In genomic region chr8:93228673-93229370, GRCm38 (mm10) we compare ENCODE assay signal across 13 mouse cellular contexts. TPM values are rescaled to one million over a fixed set of nuclear protein-coding genes. Genes with fewer than 3 reads are reported as not detected.
DNase-seq lines count a peak whose midpoint lies in the region; ATAC-seq and TF ChIP-seq lines count a peak whose summit lies in the region.
"Had no signal": no experiment of that assay in that cellular context is flagged by ENCODE, and none has a peak within 500 bp of the region (broad histone marks: within the 10 kb centered on the region; RNA-seq: fewer than 3 reads in every experiment).

No protein-coding gene starts in this region.

- no peaks in the 10 kb centered on the region for H3K9me3 ChIP-seq in kidney, embryonic 14.5 days (ENCODE audit: control insufficient read depth, low read length)
- H3K9me3 ChIP-seq in intestine, embryonic 16.5 days (ENCODE audit: control insufficient read depth, low read length): no peaks in the 10 kb centered on the region
- no peaks in the 10 kb centered on the region for H3K9me3 ChIP-seq in heart, embryonic 12.5 days (replicated peaks)
- H3K9me3 ChIP-seq: heart, embryonic 15.5 days; limb, embryonic 15.5 days had no signal

- H3K4me3 ChIP-seq in kidney, adult 2 months (ENCODE audit: insufficient read depth, low read depth, low read length): 0 out of 2 replicates have a peak overlapping the region, but pooled peaks have one; percentile 3
- H3K4me3 ChIP-seq in kidney, embryonic 14.5 days (ENCODE audit: low read length): no peak overlapping the region
- no peak overlapping the region for H3K4me3 ChIP-seq in intestine, embryonic 16.5 days (ENCODE audit: low read length)
- peak overlapping the region; percentile 48 for H3K4me3 ChIP-seq in small intestine, adult 2 months (ENCODE audit: low read depth, low read length)
- H3K4me3 ChIP-seq in heart, embryonic 12.5 days: no peak overlapping the region
- H3K4me3 ChIP-seq: heart, embryonic 15.5 days; limb, embryonic 15.5 days had no signal

- no peaks in the 10 kb centered on the region for H3K36me3 ChIP-seq in kidney, adult 2 months (ENCODE audit: control insufficient read depth, insufficient read depth, low read length)
- H3K36me3 ChIP-seq in kidney, embryonic 14.5 days (ENCODE audit: control insufficient read depth, insufficient read depth, low read length): no peaks in the 10 kb centered on the region
- H3K36me3 ChIP-seq in intestine, embryonic 16.5 days (ENCODE audit: control insufficient read depth, insufficient read depth, low read length): no peaks in the 10 kb centered on the region
- H3K36me3 ChIP-seq in small intestine, adult 2 months (ENCODE audit: control insufficient read depth, insufficient read depth, low read length): no peaks in the 10 kb centered on the region
- no peaks in the 10 kb centered on the region for H3K36me3 ChIP-seq in heart, embryonic 12.5 days
- H3K36me3 ChIP-seq: heart, embryonic 15.5 days; limb, embryonic 15.5 days had no signal

- peak; percentile 85 for DNase-seq in kidney, adult 2 months
- peak; percentile 59 for DNase-seq in large intestine, adult 2 months (ENCODE audit: low read depth, low spot score)
- no peak for DNase-seq in thymus, postnatal 0 days (ENCODE audit: low spot score)
- DNase-seq in heart, postnatal 10 days: no peak
- DNase-seq: cerebellum, adult 2 months; thymus, postnatal 4 days had no signal

- no peak overlapping the region for H3K9ac ChIP-seq in kidney, embryonic 14.5 days (ENCODE audit: low read depth, low read length)
- H3K9ac ChIP-seq in intestine, embryonic 16.5 days (ENCODE audit: low read depth, low read length): no peak overlapping the region
- H3K9ac ChIP-seq in heart, embryonic 12.5 days: no peak overlapping the region
- H3K9ac ChIP-seq: heart, embryonic 15.5 days; limb, embryonic 15.5 days had no signal

- ATAC-seq in kidney, embryonic 14.5 days (ENCODE audit: low FRiP score, low TSS enrichment): no peak
- ATAC-seq in intestine, embryonic 16.5 days: peak; percentile 94
- no peak for ATAC-seq in heart, embryonic 12.5 days (ENCODE audit: insufficient number of reproducible peaks, low FRiP score)

- no peak overlapping the region for H3K4me2 ChIP-seq in kidney, embryonic 14.5 days (replicated peaks; ENCODE audit: low read depth, low read length)
- peak overlapping the region; percentile 45 for H3K4me2 ChIP-seq in intestine, embryonic 16.5 days (ENCODE audit: low read depth, low read length)
- H3K4me2 ChIP-seq in heart, embryonic 12.5 days: no peak overlapping the region
- H3K4me2 ChIP-seq: heart, embryonic 15.5 days; limb, embryonic 15.5 days; midbrain, embryonic 11.5 days had no signal

- intact Hi-C loops in heart, postnatal 10 days (cut with DNase I): no loop called here

- TF ChIP-seq CTCF in kidney, adult 2 months (conservative IDR thresholded peaks at IDR 0.05; ENCODE audit: insufficient read depth, insufficient read length, low read depth, low read length): no peak
- TF ChIP-seq CTCF in small intestine, adult 2 months (IDR thresholded peaks at IDR 0.05; ENCODE audit: extremely low read depth, insufficient read length, insufficient replicate concordance, low read depth, low read length): no peak

- WGBS in kidney, adult 2 months: 53% methylated on average over 11 of the region's 11 CpGs
- 64% methylated on average over 11 of the region's 11 CpGs for WGBS in kidney, embryonic 14.5 days
- WGBS in intestine, embryonic 16.5 days: 59% methylated on average over 11 of the region's 11 CpGs
- 40% methylated on average over 11 of the region's 11 CpGs for WGBS in large intestine, adult 2 months
- WGBS in small intestine, adult 2 months: 30% methylated on average over 11 of the region's 11 CpGs
- 65% methylated on average over 11 of the region's 11 CpGs for WGBS in heart, embryonic 12.5 days

- TF ChIP-seq POLR2A in kidney, adult 2 months (IDR thresholded peaks at IDR 0.05; ENCODE audit: low read depth, low read length): no peak
- no peak for TF ChIP-seq POLR2A in small intestine, adult 2 months (IDR thresholded peaks at IDR 0.05; ENCODE audit: low read depth, low read length)

- H3K27me3 ChIP-seq in kidney, adult 2 months (replicated peaks; ENCODE audit: control insufficient read depth, insufficient read depth, low read length): no peaks in the 10 kb centered on the region
- no peaks in the 10 kb centered on the region for H3K27me3 ChIP-seq in kidney, embryonic 14.5 days (ENCODE audit: control insufficient read depth, insufficient read depth, low read length)
- no peaks in the 10 kb centered on the region for H3K27me3 ChIP-seq in intestine, embryonic 16.5 days (replicated peaks; ENCODE audit: control insufficient read depth, insufficient read depth, low read length)
- no peaks in the 10 kb centered on the region for H3K27me3 ChIP-seq in small intestine, adult 2 months (ENCODE audit: control insufficient read depth, insufficient read depth, low read length)
- H3K27me3 ChIP-seq in heart, embryonic 12.5 days (replicated peaks): no peaks in the 10 kb centered on the region
- H3K27me3 ChIP-seq: heart, embryonic 15.5 days; limb, embryonic 15.5 days had no signal

- peaks cover 14% of the 10 kb centered on the region; the same call in 1 of the 2 replicates for H3K4me1 ChIP-seq in kidney, adult 2 months (ENCODE audit: control insufficient read depth, insufficient read depth, low read length)
- H3K4me1 ChIP-seq in kidney, embryonic 14.5 days (ENCODE audit: control insufficient read depth, insufficient read depth, low read length): no peaks in the 10 kb centered on the region
- peaks cover 4% of the 10 kb centered on the region for H3K4me1 ChIP-seq in intestine, embryonic 16.5 days (ENCODE audit: control insufficient read depth, insufficient read depth, low read length)
- peaks cover 9% of the 10 kb centered on the region; the same call in 1 of the 2 replicates for H3K4me1 ChIP-seq in small intestine, adult 2 months (ENCODE audit: control insufficient read depth, insufficient read depth, insufficient read length, low read length)
- no peaks in the 10 kb centered on the region for H3K4me1 ChIP-seq in heart, embryonic 12.5 days (replicated peaks)
- H3K4me1 ChIP-seq: heart, embryonic 15.5 days; limb, embryonic 15.5 days had no signal

- peak overlapping the region; percentile 94 for H3K27ac ChIP-seq in kidney, adult 2 months (ENCODE audit: insufficient read depth, low read depth, low read length)
- no peak overlapping the region for H3K27ac ChIP-seq in kidney, embryonic 14.5 days (ENCODE audit: low read depth, low read length)
- H3K27ac ChIP-seq in intestine, embryonic 16.5 days (ENCODE audit: low read length): peak overlapping the region; percentile 59; the same call in 1 of the 2 replicates
- peak overlapping the region; percentile 93 for H3K27ac ChIP-seq in small intestine, adult 2 months (ENCODE audit: insufficient read depth, low read depth, low read length)
- H3K27ac ChIP-seq in heart, embryonic 12.5 days (ENCODE audit: poor library complexity, severe bottlenecking): no peak overlapping the region
- H3K27ac ChIP-seq: heart, embryonic 15.5 days; limb, embryonic 15.5 days had no signal

RNA-seq across cellular contexts. Expression of gene Ces1e, which starts 0.6 kb away (rescaled TPM):
- 68.2 and 73.0 TPM in 2 replicates for polyA plus RNA-seq in kidney, adult 2 months (2012; rRNA removed)
- not detected in 2 replicates for polyA plus RNA-seq in kidney, embryonic 14.5 days (2014; fragmentation: Nextera tagmentation; extraction: Ambion mirVana)
- polyA plus RNA-seq in intestine, embryonic 16.5 days (2015; fragmentation: Nextera tagmentation; extraction: Ambion mirVana): 4.3 and 4.5 TPM in 2 replicates
- 2.3 and 8.1 TPM in 2 replicates for polyA plus RNA-seq in large intestine, adult 2 months (2012; rRNA removed)
- polyA plus RNA-seq in small intestine, adult 2 months (2012; rRNA removed): 1.9 and 4.0 TPM in 2 replicates
- 0.12 and 0.27 TPM in 2 replicates for polyA plus RNA-seq in thymus, postnatal 0 days (2015; fragmentation: Nextera tagmentation; extraction: Ambion mirVana)
- 0.20 TPM in 1 of 2 replicates, not detected in the other for polyA plus RNA-seq in heart, embryonic 12.5 days (2016; fragmentation: Nextera tagmentation; extraction: Ambion mirVana)
- total RNA-seq in heart, postnatal 10 days (2021): 1 to 10 TPM in 1 of 2 experiments, under 1 TPM in 1; 0.94 to 1.0 TPM
- polyA plus RNA-seq: cerebellum, adult 2 months; limb, embryonic 15.5 days; midbrain, embryonic 11.5 days had no signal

RNA-seq across cellular contexts. Expression of gene Ces1d, which starts 31.2 kb away (rescaled TPM):
- 590 and 687 TPM in 2 replicates for polyA plus RNA-seq in kidney, adult 2 months (2012; rRNA removed)
- polyA plus RNA-seq in kidney, embryonic 14.5 days (2014; fragmentation: Nextera tagmentation; extraction: Ambion mirVana): 0.14 TPM in 1 of 2 replicates, not detected in the other
- 1.2 and 1.4 TPM in 2 replicates for polyA plus RNA-seq in intestine, embryonic 16.5 days (2015; fragmentation: Nextera tagmentation; extraction: Ambion mirVana)
- polyA plus RNA-seq in large intestine, adult 2 months (2012; rRNA removed): 15.5 and 30.1 TPM in 2 replicates
- polyA plus RNA-seq in small intestine, adult 2 months (2012; rRNA removed): 2.6 and 16.6 TPM in 2 replicates
- 3.3 and 3.8 TPM in 2 replicates for polyA plus RNA-seq in thymus, postnatal 0 days (2015; fragmentation: Nextera tagmentation; extraction: Ambion mirVana)
- 0.24 TPM in 1 of 2 replicates, not detected in the other for polyA plus RNA-seq in heart, embryonic 12.5 days (2016; fragmentation: Nextera tagmentation; extraction: Ambion mirVana)
- total RNA-seq in heart, postnatal 10 days (2021): 10 to 100 TPM; 29.5 to 57.4 TPM
- polyA plus RNA-seq: cerebellum, adult 2 months; midbrain, embryonic 11.5 days had no signal

RNA-seq across cellular contexts. Expression of gene Ces1f, which starts 50.7 kb away (rescaled TPM):
- 61.3 and 72.3 TPM in 2 replicates for polyA plus RNA-seq in kidney, adult 2 months (2012; rRNA removed)
- not detected in 2 replicates for polyA plus RNA-seq in kidney, embryonic 14.5 days (2014; fragmentation: Nextera tagmentation; extraction: Ambion mirVana)
- polyA plus RNA-seq in intestine, embryonic 16.5 days (2015; fragmentation: Nextera tagmentation; extraction: Ambion mirVana): 0.13 and 0.43 TPM in 2 replicates
- polyA plus RNA-seq in large intestine, adult 2 months (2012; rRNA removed): 17.7 and 20.5 TPM in 2 replicates
- 4.5 and 40.8 TPM in 2 replicates for polyA plus RNA-seq in small intestine, adult 2 months (2012; rRNA removed)
- 0.69 and 0.77 TPM in 2 replicates for polyA plus RNA-seq in thymus, postnatal 0 days (2015; fragmentation: Nextera tagmentation; extraction: Ambion mirVana)
- polyA plus RNA-seq in heart, embryonic 12.5 days (2016; fragmentation: Nextera tagmentation; extraction: Ambion mirVana): not detected in 2 replicates
- under 1 TPM; 0.72 to 0.86 TPM for total RNA-seq in heart, postnatal 10 days (2021)
- polyA plus RNA-seq: cerebellum, adult 2 months; limb, embryonic 15.5 days; midbrain, embryonic 11.5 days had no signal

Comparison
In these comparisons a context has a peak if more than half of its experiments do, and no peak if none do; other contexts are left out.
1. H3K27ac ChIP-seq: peak in kidney, adult 2 months (single experiment), intestine, embryonic 16.5 days (single experiment) and small intestine, adult 2 months (single experiment); none in kidney, embryonic 14.5 days (single experiment) and heart, embryonic 12.5 days (single experiment).
2. H3K4me3 ChIP-seq: peak in kidney, adult 2 months (single experiment) and small intestine, adult 2 months (single experiment); none in kidney, embryonic 14.5 days (single experiment), intestine, embryonic 16.5 days (single experiment) and heart, embryonic 12.5 days (single experiment).
3. RNA of gene Ces1d, which starts 31.2 kb away (polyA plus RNA-seq): 590 to 687 TPM in kidney, adult 2 months; 15.5 to 30.1 TPM in large intestine, adult 2 months, 3.3 to 3.8 TPM in thymus, postnatal 0 days, 2.6 to 16.6 TPM in small intestine, adult 2 months, 1.2 to 1.4 TPM in intestine, embryonic 16.5 days, 0.14 TPM in kidney, embryonic 14.5 days and 0.24 TPM in heart, embryonic 12.5 days; every median in the first group is over 10 times any median in the second.
4. DNase-seq: peak in kidney, adult 2 months (single experiment) and large intestine, adult 2 months (single experiment); none in thymus, postnatal 0 days (single experiment) and heart, postnatal 10 days (0 of 2).